Mouse (Mus musculus) adrenal gland, adult (tissue): Measurements from ENCODE around the gene Slc17a3.

ENCODE experiments used
- DNase-seq, 2 experiments: peaks; one replicate each; pipeline ENCODE4 v3.0.0; 2022 to 2023; ENCODE audit warnings: low spot score in 1 of 2; ENCODE audit not compliant: inconsistent age in 2 of 2

Slc17a3 gene

DNA sequence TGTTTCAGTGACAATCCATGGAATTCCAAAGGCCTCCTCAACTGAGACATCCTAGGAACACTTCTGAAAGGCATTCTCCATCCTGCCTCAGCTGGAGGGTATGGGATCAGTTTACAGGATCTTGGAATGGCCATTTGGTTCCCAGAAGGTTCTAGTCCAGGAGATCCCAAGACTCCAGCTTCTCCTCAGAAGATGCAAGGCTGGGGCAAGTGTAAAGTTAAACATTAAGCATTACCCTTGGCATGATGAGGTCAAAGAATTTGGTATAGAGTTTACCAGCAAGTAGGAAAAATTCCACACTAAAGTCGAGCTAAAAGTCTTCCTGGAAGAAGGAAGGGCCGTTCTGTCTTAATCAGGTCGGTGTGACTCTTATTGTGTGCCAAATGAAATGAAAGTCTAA is 30.8 kb downstream of the Slc17a3 start:
- DNase-seq = no peak

- no peak for DNase-seq
Measured at GRCm38 (mm10) chr13:23873141-23873540, 33.9 kb downstream of the Slc17a3 start.

- DNase-seq = no peak
Measured at GRCm38 (mm10) chr13:23879106-23879505, 39.9 kb downstream of the Slc17a3 start.

- no peak for DNase-seq
Measured at GRCm38 (mm10) chr13:23879636-23880035, 40.4 kb downstream of the Slc17a3 start.

DNA sequence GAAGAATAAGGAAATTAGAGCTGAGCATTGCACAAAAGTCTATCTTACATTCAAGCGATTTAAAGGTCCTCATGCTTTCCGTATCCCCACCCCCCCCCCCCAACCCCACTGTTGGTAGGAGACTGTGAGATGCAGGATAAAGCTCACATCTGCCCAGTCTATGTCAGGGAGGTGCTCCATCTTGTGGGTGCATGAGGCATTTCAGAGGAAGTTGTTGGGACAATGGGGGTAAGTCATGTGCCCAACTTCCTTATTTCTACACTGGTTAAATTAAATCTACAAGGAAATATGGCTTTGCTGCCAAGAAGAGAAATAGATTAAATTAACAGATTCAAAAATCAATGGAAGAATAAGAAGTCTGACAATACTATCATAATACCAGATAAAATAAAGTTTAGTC is 46.3 kb downstream of the Slc17a3 start:
- peak in 1 of 2 experiments; percentile 44 for DNase-seq

- no peak for DNase-seq
Measured at GRCm38 (mm10) chr13:23887026-23887725, 47.9 kb downstream of the Slc17a3 start.

DNA sequence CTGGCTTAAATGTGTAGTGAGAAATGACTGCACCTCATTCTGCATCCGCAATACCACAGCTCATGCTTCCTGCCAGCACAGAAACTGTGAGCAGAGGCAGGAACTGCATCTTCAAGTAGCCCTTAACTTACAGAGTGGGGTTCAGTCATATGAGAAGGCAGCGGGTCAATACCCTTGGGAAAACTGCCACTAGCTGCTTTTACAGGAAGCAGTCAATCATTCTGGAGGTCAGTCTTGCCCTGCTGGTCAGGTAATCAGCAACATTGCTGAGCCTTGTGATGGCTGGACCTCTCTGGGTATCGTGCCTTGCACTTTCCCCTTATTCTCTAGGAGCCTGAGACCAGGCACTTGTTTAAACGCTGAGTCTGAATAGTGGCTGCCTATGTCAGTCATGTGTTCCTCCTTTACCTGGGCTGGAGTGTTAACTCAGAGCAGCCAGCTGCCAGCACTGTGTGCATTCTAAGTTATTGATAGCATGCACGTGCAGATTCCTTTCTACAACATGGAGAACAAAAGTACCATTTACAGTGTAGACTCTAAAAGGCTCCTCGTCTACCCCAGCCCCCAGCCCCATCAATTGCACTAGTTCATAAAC is 49.9 kb downstream of the Slc17a3 start:
- peak in 1 of 2 experiments; percentile 50 for DNase-seq

GRCm38 (mm10) chr13:23892592-23893268 is 53.5 kb downstream of the Slc17a3 start:
- DNase-seq = no peak

- no peak for DNase-seq
Measured at GRCm38 (mm10) chr13:23893269-23893593, 54.0 kb downstream of the Slc17a3 start.

DNA sequence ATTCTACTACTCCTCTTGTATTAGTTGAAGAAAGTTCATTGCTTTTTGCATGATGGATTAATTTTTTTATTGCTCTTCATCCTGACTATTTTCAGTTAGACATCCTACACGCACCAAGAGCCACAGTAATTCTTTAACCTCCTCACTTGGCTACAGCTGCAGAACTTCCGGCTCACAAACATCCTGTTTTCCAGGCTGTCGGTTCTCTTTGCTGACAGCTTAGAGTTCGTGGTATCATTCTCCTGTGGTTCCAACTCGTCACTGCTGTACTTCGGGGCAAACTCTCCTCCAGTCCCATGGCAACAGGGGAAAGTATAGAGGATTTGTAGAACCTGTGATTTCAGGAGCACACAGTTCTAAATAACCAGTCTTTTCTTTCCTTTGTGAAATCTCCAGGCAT is 59.0 kb downstream of the Slc17a3 start:
- DNase-seq = no peak

DNA sequence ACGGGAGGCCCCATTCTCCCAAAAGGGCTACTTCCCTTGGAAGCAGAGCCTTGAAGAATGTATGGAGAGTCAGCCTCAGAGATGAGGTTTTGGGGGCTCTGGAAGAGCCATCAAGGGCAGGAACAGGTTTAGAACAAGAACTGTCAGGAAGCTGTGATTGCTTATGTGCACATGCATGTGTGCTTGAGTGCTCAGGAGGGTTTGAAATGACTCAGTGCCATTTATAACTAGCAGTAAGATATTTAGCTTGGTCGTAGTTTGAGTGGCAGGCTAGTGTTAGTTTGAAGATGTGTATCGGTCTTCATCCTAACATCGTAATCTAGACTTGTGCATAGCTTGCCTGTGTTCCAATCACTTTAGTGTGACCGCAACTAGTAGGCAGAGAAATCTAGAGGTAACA is 67.7 kb downstream of the Slc17a3 start:
- no peak for DNase-seq

DNA sequence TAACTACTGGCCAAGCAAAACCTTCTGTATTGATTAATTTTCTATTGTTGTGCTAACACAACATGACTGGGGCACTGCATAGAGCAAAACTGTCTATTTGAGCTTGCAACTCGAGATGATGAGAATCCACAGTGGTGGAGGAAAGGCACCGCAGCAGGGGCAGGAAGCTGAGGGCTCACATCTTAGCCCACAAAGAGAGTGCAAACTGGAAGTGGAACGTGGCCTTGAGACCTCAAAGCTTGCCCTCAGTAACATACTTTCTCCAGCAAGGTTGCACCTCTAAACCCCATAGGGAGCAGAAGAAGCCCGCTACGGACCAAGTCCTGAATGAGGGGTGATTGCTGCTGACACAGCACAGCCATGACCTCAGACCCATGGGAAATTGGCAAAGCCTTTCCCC is 70.9 kb downstream of the Slc17a3 start:
- DNase-seq = no peak
